Mouse (Mus musculus) ovary, postnatal 14 days (tissue): ENCODE results near the gene Atp6v1b1.

Experiments
- DNase-seq: peaks from one replicate; pipeline ENCODE4 v3.0.0; 2022; ENCODE audit warnings: low spot score

Atp6v1b1 gene

GRCm38 (mm10) chr6:83715461-83716196 is 27.2 kb upstream of the Atp6v1b1 start:
- no peak for DNase-seq

GRCm38 (mm10) chr6:83717026-83717425 is 25.8 kb upstream of the Atp6v1b1 start:
- DNase-seq, result no peak

- DNase-seq, result no peak
Observed at GRCm38 (mm10) chr6:83722526-83722925, 20.3 kb upstream of the Atp6v1b1 start.

- DNase-seq, result no peak
Observed at GRCm38 (mm10) chr6:83727178-83727577, 15.6 kb upstream of the Atp6v1b1 start.

- no peak for DNase-seq
Observed at GRCm38 (mm10) chr6:83728488-83728887, 14.3 kb upstream of the Atp6v1b1 start.

GRCm38 (mm10) chr6:83729350-83729970 is 13.3 kb upstream of the Atp6v1b1 start:
- no peak for DNase-seq

- peak; percentile 64 for DNase-seq
Observed at GRCm38 (mm10) chr6:83731128-83731527, 11.7 kb upstream of the Atp6v1b1 start.

GRCm38 (mm10) chr6:83737311-83737710 is 5.5 kb upstream of the Atp6v1b1 start:
- DNase-seq, result no peak

- no peak for DNase-seq
Observed at GRCm38 (mm10) chr6:83738596-83738995, 4.2 kb upstream of the Atp6v1b1 start.

GRCm38 (mm10) chr6:83743212-83743611 is 422 bp downstream of the Atp6v1b1 start:
- no peak for DNase-seq

GRCm38 (mm10) chr6:83744126-83744525 is 1.3 kb downstream of the Atp6v1b1 start:
- no peak for DNase-seq

GRCm38 (mm10) chr6:83744557-83744956 is 1.8 kb downstream of the Atp6v1b1 start:
- DNase-seq, result no peak

- DNase-seq, result no peak
Observed at GRCm38 (mm10) chr6:83745466-83745865, 2.7 kb downstream of the Atp6v1b1 start.

- no peak for DNase-seq
Observed at GRCm38 (mm10) chr6:83749286-83749685, 6.5 kb downstream of the Atp6v1b1 start.

- peak; percentile 69 for DNase-seq
Observed at GRCm38 (mm10) chr6:83750171-83750684, 7.4 kb downstream of the Atp6v1b1 start.

GRCm38 (mm10) chr6:83756051-83756450 is 13.3 kb downstream of the Atp6v1b1 start:
- DNase-seq, result no peak

- DNase-seq, result no peak
Observed at GRCm38 (mm10) chr6:83762344-83762743, 19.6 kb downstream of the Atp6v1b1 start, which contains the start of gene Ankrd53. Ankrd53 (plus strand) TSS chr6:83762644.

- DNase-seq, result peak; percentile 16
Observed at GRCm38 (mm10) chr6:83762880-83763431, 20.2 kb downstream of the Atp6v1b1 start.

GRCm38 (mm10) chr6:83766982-83767381 is 24.2 kb downstream of the Atp6v1b1 start:
- no peak for DNase-seq

GRCm38 (mm10) chr6:83768485-83768884 is 25.7 kb downstream of the Atp6v1b1 start:
- DNase-seq, result no peak

GRCm38 (mm10) chr6:83774126-83774525 is 31.3 kb downstream of the Atp6v1b1 start:
- no peak for DNase-seq

GRCm38 (mm10) chr6:83774781-83775563 is 32.2 kb downstream of the Atp6v1b1 start:
- DNase-seq, result no peak
